Mouse (Mus musculus) spleen, postnatal 14 days (tissue): ENCODE data around the gene Sgca.

Experiments
- DNase-seq, 2 experiments: peaks; one replicate each; pipeline ENCODE4 v3.0.0; 2021 to 2022; ENCODE audit warnings: low spot score in 2 of 2

The Sgca gene

DNA sequence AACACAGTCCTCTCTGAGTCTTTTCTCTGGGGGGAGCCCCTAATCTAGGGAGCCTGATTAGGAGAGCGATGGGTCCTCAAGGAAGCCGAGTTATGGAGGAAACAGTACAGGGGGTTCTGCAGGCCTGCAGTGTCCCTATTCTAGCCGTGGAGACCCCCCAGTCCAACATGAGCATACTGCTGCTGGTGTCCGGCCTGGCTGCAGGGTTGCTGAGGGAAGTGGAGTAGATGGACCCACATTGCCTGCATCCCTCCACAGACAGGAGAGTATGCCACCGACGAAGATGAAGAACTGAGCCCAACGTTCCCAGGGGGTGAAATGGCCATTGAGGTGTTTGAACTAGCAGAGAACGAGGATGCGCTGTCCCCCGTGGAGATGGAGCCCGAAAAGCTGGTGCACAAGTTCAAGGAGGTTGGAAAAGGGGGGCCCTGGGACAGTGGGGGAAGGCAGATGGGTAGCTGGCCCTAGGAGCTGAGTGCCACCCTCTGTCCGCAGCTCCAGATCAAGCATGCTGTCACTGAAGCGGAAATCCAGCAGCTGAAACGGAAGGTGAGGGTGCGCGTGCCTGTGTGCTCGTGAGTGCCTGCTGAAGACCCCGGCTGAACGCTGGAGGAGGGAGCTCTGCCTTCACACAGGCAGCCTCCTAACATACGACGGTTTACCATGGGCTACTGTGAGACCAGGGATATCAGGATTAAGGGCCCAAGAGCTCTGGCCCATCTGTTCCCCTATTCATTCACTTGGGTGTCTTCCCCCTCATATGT, 25.6 kb upstream of the Sgca start:
- no peak for DNase-seq

DNA sequence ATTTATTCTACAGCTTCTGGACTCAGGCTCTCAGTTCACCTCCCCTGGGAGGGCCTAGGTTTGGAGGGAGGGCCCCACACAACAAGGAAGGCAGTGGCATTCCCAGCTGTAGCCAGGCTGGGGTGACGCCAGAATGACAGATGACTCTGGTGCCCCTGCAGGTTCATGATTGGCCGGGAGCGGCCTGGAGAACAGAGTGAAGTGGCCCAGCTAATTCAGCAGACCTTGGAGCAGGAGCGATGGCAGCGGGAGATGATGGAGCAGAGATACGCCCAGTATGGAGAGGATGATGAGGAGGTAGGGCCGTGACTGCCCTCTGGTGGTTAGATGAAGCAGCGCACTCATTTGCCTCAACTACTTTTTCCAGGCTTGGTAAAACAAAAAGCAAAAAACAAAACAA, 24.9 kb upstream of the Sgca start:
- peak in 1 of 2 experiments; percentile 61 for DNase-seq

DNA sequence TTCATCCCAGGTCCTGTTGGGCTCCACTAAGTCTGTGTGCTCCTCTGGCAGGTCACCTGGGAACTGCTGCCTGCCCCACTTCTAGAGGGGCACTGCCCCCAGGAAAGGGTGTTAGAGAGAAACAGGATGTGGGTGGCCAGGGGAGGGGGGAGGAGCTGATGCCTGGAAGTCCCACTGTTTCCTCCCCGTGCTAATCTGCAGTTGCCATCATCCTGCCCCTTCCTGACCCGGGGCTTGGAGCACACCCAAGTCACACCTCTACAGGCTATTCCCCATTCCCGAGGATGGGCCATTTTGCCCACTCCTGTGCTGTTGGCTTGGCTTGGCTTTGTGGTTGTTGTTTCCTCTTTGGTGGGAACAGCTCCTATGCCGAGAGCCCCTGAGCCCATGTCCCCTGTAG, 24.4 kb upstream of the Sgca start:
- no peak for DNase-seq

DNA sequence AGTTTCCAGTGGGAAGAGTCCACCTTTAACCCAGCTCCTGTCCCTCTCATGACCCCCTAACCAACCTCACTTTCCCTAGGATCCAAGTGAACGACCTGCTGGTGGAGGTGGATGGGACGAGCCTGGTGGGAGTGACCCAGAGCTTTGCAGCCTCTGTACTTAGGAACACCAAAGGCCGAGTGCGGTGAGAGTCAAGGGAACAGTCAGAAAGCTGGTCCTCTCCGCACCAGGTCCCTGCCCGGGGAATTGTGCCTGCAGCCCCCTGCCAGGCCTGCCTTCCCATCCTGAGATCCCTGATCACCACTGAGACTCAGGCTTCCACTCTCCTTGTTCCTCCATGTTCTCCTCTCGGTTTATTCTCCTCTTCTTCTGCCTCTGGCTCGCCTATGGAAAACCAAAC, 24.0 kb upstream of the Sgca start:
- DNase-seq = no peak

DNA sequence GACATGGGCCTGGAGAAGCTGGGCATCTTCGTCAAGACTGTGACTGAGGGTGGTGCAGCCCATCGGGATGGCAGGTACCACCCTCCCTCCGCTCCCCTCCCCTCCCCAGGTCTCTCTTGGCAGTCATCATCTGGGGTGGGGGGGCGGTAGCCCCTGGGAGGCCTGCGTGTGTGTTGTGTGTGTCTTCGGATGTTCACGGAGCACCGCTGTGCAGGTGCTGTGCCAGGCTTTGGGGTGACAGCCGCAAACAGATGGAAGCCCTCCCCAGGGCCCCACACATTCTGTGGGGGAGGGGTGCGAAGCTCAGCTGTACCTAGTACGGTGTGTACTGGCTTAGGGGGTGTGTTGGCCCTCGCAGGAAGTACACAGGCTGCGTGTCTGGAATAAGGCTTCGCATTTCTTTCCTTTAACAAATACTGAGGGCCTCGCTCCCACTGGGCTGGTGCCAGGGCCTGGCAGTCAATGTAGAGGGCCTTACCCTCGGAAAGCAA, 22.0 kb upstream of the Sgca start:
- no peak for DNase-seq

DNA sequence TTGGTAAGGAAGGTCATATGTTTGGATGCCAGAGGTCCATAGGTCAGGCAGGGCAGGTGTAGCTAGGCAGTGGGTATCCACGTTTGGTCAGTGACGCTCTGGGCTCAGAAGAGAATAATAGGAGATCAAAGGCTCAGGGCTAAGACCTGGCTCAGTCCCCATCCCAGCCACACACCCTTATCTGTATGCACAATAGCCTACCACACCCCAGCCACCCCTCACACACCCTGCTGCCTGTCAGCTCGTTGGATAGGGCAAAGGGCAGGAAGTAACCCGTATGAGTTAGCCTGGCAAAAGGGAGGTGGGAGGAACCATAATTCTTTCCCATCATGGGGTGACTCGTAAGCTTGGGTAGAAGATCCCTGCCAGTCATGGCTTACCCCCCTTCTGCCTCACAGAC, 21.5 kb upstream of the Sgca start:
- DNase-seq = no peak

DNA sequence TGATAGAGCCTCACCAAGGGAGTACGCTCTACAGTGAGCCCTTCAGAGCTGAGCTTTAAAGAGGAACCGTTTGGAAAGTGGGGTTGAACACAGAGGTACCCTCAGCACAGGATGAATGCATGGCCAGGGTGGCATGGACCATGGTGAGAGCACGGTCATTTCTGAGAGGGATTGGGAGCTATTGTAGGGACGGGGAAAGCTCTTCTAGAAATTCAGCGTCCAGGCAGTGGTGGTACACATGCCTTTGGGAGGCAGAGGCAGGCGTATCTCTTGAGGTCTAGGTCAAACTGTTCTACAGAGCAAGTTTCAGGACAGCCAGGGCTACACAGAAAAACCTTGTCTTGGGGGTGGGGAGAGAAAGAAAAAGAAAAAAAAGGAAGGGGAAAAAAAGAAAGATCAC, 20.9 kb upstream of the Sgca start:
- DNase-seq = no peak

DNA sequence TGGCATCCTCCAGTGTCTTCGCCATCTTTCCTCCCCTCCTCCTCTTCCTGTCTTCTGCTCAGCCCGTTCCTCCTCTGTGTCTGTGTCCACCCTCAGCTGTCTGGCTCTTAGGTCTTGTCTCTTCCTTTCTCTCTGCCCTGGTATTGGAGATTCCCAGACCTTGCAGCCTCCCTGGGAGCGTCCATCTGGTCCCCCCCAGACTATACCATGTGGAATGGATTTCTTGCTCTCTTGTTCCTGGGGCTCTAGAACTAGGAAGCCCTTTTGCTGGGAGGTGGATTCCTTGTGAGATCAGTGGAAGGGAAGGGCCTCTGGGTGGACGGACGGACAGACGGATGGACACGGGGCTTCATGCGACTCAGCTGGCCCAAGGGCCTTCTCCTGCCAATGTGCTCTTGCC, 20.0 kb upstream of the Sgca start:
- DNase-seq = no peak

DNA sequence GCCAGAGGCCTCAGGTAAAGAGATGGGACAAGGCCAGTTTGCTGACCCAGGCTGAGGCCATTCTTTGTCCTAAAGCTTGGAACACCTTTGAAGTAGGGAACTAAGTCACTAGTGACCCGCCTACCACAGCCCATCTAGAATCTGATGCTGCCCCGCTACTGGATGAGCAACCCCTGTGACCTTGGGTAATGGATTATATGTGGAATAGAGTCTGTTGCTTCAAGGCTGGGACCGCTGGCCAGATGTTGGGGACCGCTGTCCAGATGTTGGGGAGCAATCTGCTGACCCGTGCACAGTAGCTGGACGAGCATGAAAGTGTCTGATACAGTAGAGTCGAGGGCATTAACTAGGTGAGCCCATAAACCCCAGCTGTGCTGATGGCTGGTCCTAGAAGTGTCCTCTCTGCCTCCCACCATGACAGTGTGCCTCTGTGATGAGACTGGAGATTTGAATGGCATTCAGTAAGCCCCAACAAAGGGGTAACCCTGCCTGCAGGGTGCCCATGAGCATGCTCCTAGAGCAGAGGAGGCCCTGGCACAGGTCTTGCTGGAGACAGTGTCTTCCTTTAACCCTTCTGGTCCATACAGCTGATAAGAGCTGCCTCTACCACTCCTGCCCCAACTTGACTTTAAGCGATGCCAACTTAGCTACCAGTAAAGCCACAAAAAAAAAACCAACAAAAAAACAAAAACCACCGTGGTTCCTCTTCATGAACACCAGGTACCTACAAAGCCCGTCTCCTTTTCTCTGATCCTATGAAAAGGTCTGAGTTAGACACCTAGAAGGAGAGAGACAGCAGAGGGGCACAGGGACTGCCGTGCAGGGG, 19.0 kb upstream of the Sgca start:
- DNase-seq = no peak

DNA sequence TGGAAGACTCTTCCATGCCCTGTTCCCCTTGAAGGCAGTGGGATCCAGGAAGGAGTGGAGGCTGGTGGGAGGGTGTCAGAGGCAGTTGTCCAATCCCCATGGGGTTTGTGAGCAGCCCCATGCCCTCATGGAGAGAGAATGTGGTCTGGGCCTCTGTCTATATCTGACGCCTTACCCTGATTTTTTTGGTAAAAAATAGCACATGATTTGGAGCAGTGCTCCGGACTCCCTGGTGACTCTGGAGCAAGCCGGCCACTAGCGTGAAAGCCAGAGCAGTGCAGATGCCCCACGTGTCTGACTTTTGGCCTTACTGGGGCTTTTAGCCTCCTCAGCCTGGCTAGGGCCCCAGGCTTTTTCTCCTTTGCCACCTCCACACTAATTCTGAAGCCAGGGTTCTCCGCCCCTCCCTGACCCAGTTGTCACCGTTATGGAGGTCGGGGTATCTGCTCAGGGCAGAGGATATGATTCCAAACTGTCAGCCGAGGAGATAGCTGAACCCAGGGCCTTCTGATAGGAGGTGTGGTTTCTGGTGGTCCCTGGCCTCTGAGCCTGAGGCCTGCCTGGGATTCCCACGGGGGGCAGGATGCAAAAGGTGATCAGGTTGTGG, 18.2 kb upstream of the Sgca start:
- no peak for DNase-seq

DNA sequence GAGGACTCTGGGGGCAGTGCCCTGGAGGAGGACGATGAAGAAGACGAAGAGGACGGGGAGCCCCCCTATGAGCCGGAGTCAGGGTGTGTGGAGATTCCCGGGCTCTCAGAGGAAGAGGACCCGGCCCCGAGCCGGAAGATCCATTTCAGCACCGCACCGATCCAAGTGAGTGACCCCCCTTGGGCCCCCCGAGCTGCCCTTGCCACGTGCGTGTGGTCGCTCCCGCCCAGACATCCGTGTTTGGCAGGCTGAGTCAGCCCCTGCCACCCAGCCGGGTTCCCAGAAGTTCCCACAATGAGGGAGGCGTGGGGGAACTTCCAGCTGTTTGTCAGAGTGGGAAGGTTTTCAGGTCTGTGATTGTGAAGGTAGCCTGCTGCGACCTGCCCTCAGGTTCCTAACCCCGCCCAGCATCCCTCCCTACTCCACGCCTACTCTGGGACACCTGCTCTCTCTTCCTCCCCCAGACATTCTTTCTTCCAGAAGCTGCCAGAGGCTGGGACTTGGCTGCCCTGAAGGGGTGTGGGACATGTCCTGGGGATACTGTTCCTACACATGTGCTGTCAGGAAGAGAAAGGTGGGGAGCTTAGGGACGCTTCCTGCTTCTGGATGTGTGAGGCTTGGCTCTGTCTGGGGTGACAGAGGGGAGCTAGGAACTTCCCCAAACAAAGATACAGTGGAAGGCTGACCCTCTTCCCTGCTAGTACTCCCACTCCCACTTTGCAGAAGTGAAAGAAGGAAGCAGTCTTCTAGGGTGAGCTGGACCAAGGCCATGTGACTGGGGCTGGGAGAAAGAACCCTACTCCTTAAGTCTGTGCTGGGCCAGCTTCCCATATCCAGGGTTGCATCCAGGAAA, 16.9 kb upstream of the Sgca start:
- DNase-seq = no peak

DNA sequence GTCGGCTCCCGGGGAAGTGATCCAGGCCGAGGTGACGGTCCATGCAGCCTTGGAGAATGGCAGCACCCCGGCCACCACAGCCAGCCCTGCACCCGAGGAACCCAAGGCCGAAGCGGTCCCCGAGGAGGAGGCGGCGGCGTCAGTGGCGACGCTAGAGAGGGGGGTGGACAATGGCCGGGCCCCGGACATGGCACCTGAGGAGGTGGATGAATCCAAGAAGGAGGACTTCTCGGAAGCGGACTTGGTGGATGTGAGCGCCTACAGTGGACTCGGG, 16.3 kb upstream of the Sgca start:
- DNase-seq = no peak

DNA sequence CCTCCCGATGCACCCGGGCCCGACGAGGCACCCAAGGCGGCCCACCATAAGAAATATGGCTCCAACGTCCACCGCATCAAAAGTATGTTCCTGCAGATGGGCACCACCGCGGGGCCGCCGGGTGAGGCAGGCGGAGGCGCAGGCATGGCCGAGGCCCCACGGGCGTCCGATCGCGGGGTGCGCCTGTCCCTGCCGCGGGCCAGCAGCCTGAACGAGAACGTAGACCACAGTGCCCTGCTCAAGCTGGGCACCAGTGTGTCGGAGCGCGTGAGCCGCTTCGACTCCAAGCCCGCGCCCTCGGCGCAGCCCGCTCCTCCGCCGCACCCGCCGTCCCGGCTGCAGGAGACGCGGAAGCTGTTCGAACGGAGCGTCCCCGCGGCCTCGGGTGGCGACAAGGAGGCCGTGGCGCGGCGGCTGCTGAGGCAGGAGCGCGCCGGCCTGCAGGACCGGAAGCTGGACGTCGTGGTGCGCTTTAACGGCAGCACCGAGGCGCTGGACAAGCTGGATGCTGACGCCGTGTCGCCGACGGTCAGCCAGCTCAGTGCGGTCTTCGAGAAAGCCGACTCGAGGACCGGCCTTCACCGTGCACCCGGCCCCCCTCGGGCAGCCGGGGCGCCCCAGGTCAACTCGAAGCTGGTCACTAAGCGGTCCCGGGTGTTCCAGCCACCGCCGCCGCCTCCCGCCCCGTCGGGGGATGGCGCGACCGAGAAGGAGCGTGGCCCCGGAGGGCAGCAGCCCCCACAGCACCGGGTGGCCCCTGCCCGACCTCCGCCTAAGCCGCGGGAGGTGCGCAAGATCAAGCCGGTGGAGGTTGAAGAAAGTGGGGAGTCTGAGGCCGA, 15.7 kb upstream of the Sgca start:
- DNase-seq = peak; percentile 49 to 60

DNA sequence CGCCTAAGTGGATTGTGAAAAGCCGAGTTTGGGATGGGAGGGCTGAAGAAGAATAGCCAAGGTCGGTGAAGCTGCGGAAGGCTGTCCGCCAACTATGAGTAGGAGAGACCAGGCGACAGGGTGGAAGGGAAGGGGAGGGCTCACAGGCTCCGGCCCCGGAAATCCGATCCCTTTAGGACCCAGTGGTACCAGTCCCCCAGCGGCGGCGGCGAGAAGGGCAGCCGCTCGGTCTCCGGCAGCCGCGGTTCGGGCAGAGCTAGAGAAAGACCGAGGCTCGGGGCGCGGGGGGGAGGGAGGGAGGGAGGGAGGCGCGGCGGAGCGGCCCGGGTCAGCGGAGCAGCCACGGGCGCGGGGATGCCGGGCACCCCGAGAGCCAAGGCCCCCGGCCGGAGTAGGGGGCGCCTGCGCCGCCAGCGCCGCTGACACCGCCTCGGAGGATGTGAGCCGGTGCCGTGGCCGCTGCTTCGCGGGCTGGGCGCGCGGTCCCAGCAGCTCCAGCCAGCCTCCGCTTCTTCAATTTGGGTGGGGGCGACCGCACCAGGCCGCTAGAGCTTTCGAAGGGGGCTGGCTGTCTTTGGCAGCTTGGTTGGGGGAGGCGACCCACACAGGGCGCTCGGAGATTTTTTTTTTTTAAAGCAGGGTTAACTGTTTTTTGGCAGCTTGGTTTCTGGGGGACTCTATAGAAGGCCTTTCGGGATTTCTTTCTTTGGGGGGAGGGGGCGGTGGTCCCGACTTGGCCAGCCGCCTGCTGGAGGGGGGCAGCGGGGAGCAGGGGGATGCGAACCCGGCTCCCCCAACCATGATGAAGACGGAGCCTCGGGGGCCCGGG, 14.8 kb upstream of the Sgca start, which contains the start of gene Ppp1r9b:
Ppp1r9b (plus strand) TSS at position 287 of the 829 bp plus-strand sequence.
- peak; percentile 88 to 92 for DNase-seq

DNA sequence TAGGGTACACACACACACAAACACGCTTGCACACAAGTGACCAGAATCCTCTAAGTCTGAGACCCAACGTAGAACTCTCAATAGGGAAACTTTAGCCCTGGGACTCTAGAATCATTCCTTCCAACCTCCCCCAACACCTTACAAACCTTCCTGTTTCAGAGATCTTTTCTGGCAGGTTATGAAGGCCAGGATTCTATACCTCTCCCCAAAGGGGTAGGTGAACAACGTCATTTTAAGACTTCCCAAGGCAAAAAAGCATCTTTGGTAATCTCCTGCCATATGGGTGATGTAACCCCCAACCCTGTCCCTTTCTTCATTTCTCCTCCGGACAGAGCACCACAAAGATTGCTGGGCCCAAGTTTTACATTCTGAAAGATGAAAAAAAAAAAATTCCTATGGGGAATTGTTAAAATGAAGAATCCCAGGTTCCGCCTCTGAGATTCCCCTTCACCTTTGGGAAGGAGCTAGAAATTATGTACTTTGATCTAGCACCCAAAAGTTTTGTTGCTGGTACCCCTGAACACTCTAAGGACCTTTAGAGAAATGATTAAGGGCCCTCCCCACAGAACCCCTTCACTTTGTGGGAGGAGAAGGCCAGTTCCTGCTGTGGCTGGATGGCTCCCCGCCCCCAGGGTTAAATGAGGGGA, 14.1 kb upstream of the Sgca start:
- no peak for DNase-seq

DNA sequence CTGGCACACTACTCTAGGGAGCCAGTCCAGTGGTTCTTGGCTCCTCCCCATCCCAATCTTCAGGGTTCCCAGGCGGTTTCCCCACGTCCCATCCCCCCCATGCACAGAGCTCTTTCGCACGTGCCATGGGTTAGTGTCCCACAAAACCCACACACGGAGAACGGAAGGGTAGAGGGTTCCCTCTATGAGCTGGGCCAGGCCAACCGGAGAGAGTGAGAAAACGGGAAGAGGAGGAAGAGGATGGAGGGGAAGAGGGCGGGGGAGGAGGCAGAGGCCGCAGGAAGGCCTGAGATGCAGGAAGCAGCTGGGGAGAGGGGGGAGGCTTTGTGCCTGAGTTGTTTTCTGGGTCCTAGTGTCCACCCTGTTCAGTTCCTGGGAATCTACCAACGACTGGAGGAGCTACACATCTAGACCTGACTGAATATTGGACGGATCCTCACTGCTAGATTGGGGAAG, 13.5 kb upstream of the Sgca start:
- DNase-seq = peak in 1 of 2 experiments; percentile 60

DNA sequence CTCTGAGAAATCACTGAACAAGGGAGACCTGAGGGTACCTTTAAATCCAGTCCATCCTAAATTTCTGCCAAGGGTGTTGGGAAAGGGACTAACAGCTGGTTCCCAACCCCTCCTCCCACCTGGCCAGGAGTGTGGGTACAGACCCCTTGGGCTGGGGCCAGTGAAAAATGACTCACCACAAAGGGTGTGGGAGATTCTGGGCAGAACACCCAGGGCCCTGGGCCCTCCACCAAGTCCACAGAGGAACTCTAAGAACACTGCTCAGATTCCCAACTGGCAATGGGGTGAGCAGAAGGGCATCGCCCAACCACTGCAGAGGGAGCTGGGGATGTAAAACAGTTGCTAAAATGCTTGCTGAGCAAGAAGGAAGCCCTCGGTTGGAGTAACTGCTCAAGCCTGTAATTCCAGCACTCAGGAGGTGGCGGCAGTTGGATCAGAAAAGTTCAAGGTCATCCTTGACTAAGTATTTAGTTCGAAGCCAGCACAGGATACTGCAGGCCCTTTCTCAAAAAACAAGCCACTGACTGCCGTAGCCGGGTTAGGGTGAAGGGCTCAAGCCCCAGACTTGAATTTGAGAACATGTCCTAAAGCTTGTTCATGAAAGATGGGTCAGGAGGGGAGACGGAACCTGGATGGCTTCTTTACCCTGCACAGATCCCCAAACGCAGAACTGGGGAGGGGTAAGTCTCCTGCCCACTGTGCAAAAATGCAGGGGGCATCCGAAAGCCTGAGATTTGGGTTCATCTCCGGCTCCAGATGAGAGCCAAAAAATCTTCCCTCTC, 12.8 kb upstream of the Sgca start:
- DNase-seq = no peak

DNA sequence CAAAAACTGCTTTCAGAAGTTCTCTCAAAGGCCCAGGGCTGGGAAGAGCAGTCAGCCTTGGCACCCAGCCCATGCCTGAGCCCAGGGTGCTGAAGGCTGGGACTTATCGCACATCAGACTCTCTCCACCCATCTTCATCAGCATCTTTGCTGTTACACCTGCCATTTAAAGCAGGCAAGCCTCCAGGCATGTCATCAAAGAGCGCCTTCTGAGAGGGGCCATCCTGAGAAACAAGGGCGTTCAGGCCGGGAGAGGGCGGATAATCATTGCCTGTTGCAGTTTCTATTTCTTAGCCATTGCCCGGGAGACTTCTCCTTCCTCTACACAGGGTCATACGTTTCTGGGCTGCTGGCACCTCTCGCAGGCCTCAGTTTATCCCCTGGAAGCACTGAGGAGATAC, 11.7 kb upstream of the Sgca start:
- DNase-seq = no peak

DNA sequence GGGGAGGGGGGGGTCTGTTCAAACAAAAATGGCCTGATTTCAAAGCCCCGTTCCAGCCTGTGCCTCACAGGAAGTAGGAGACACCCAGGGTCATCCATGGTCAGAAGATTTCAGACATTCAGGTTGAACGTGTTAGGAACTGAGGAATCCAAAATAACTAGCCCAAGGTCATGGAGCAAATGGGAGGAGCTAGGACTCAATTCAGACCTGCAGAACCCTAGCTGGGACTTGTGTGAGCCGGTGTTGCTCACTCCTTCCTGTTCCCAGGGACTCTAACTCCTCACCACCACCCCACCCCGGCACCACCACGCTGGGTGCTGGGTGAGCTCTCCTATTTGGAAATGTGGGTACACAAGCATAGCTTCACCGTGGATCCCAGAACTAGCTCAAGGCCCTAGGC, 11.2 kb upstream of the Sgca start:
- no peak for DNase-seq
